8 mouse cellular contexts compared by ENCODE assay signal in the genomic region with DNA sequence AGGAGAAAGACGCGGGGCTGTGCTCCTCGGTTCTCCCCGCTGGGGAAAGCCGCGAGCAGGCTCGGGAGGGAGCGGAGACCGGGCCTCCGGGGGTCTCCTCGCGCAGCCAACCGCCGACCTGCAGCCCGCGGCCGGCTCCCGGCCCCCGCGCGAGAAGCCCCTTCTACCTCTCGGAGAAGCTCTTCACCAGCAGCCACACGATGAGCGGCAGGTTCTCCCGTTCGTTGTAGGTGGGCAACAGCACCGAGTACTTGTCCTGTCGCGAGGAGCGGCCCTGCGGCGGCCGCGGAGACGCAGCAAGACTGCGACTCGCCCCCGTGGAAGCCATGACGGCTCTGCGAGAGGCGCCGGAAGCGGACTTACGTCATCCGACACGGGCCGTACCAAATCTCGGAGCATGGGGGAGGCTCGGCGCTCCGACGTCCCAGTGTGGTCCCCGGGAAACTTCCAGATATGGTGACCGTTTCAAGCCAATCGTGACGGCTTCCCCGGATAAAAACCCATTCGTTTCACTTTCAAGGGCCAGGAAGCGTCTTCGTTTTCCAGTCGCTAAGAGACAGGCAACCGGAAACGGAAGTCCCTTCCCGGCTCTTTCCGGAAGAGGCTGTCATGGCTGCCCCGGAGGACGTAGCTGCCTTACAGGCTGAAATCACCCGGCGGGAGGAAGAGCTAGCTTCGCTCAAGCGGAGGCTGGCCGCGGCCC. TPM values are rescaled to one million over a fixed set of nuclear protein-coding genes. Genes with fewer than 3 reads are reported as not detected.
DNase-seq lines count a peak whose midpoint lies in the region; ATAC-seq and TF ChIP-seq lines count a peak whose summit lies in the region.

Gene Gm20716 (minus strand): TSS at position 339 of the 703 bp plus-strand sequence.
Gene Dpm1 (minus strand): TSS at position 566 of the 703 bp plus-strand sequence.
Gene Mocs3 (plus strand): TSS at position 597 of the 703 bp plus-strand sequence.

- under 1% methylated on average over 68 of the region's 73 CpGs for WGBS in forebrain, embryonic 16.5 days
- WGBS in lung, embryonic 15.5 days = under 1% methylated on average over 73 of the region's 73 CpGs

- no peaks in the 10 kb centered on the region for H3K27me3 ChIP-seq in forebrain, embryonic 16.5 days (replicated peaks; ENCODE audit: control insufficient read depth, insufficient read depth, low read length)
- H3K27me3 ChIP-seq in lung, embryonic 15.5 days = no peaks in the 10 kb centered on the region

- no peaks in the 10 kb centered on the region; a peak in 1 of 4 replicates for H3K4me1 ChIP-seq in ES-E14 (ENCODE audit: control insufficient read depth in 2 of 2, insufficient read depth in 2 of 2, low read length in 2 of 2, poor library complexity in 1 of 2)
- peaks cover 33% of the 10 kb centered on the region for H3K4me1 ChIP-seq in forebrain, embryonic 16.5 days (replicated peaks; ENCODE audit: control insufficient read depth, insufficient read depth, low read length)
- H3K4me1 ChIP-seq in lung, embryonic 15.5 days = peaks cover 27% of the 10 kb centered on the region

- peak within 1 kb of the TSS; percentile 95 for H3K9ac ChIP-seq in ES-E14 (ENCODE audit: insufficient read depth, low read depth, low read length, poor library complexity, severe bottlenecking)
- H3K9ac ChIP-seq in forebrain, embryonic 16.5 days (replicated peaks; ENCODE audit: low read depth, low read length) = peak within 1 kb of the TSS; percentile 81
- peak within 1 kb of the TSS; percentile 80 for H3K9ac ChIP-seq in lung, embryonic 15.5 days

- peaks cover 9% of the 10 kb centered on the region; the same call in 1 of the 2 replicates for H3K36me3 ChIP-seq in ES-E14 (ENCODE audit: control insufficient read depth, insufficient read depth, low read length, poor library complexity, severe bottlenecking)
- peaks cover 15% of the 10 kb centered on the region for H3K36me3 ChIP-seq in forebrain, embryonic 16.5 days (ENCODE audit: control insufficient read depth, insufficient read depth)
- peaks cover 28% of the 10 kb centered on the region for H3K36me3 ChIP-seq in lung, embryonic 15.5 days

- peak within 1 kb of the TSS; percentile 75 to 96 for H3K4me3 ChIP-seq in ES-E14 (ENCODE audit: insufficient read depth in 1 of 2, low read depth in 1 of 2, low read length in 2 of 2, poor library complexity in 1 of 2, severe bottlenecking in 1 of 2)
- H3K4me3 ChIP-seq in forebrain, embryonic 16.5 days (replicated peaks; ENCODE audit: low read length) = peak within 1 kb of the TSS; percentile 94
- peak within 1 kb of the TSS; percentile 66 for H3K4me3 ChIP-seq in lung, embryonic 15.5 days

- H3K27ac ChIP-seq in ES-E14 (ENCODE audit: insufficient read depth, low read depth, low read length, poor library complexity, severe bottlenecking) = peak within 1 kb of the TSS; percentile 90
- H3K27ac ChIP-seq in forebrain, embryonic 16.5 days (ENCODE audit: low read length) = peak within 1 kb of the TSS; percentile 97
- peak within 1 kb of the TSS; percentile 88 for H3K27ac ChIP-seq in lung, embryonic 15.5 days

- intact Hi-C loops in heart, postnatal 36 days (cut with DNase I) = loop anchor here (2.0 kb wide), 1 partner anchor 23 kb away; the partner anchor contains the start of gene Adnp

- DNase-seq in ES-E14 (ENCODE audit: low read depth, low spot score) = no peak
- DNase-seq in cerebellum, adult 11-12 months = peak; percentile 83
- peak; percentile 84 to 92 for DNase-seq in heart, postnatal 36 days
- peak; percentile 88 to 92 for DNase-seq in layer of hippocampus, adult 8-10 months (ENCODE audit: low spot score in 2 of 2)
- peak; percentile 62 for DNase-seq in ovary, adult 18-20 months (ENCODE audit: low spot score)
- peak; percentile 90 for DNase-seq in thymus, postnatal 0 days (ENCODE audit: low spot score)

- H3K4me2 ChIP-seq in forebrain, embryonic 16.5 days (ENCODE audit: low read length) = peak within 1 kb of the TSS; percentile 95
- peak within 1 kb of the TSS; percentile 96 for H3K4me2 ChIP-seq in lung, embryonic 15.5 days

- no peaks in the 10 kb centered on the region for H3K9me3 ChIP-seq in ES-E14 (ENCODE audit: control insufficient read depth, insufficient read depth, low read depth, low read length)
- no peaks in the 10 kb centered on the region for H3K9me3 ChIP-seq in forebrain, embryonic 16.5 days (ENCODE audit: control insufficient read depth, low read length)
- no peaks in the 10 kb centered on the region for H3K9me3 ChIP-seq in lung, embryonic 15.5 days

- peak; percentile 92 for ATAC-seq in forebrain, embryonic 16.5 days
- peak; percentile 84 for ATAC-seq in lung, embryonic 15.5 days (ENCODE audit: borderline replicate concordance, extremely low read depth, low FRiP score, low TSS enrichment)

- in situ Hi-C loops in ES-E14 (cut with MboI; ENCODE audit: low sequenced_read_pairs in 2 of 2, unreplicated experiment in 2 of 2) = no loop called here

TF ChIP-seq in ES-E14, 5 proteins besides CTCF, POLR2A, EP300 and RAD21:
- TF ChIP-seq HCFC1 (IDR thresholded peaks at IDR 0.05; ENCODE audit: borderline replicate concordance, insufficient read depth, low read length) (peak; percentile 75), CHD2 (IDR thresholded peaks at IDR 0.05; ENCODE audit: low read depth, low read length) (no peak)

RNA-seq across cellular contexts. Expression of gene Gm20716, which starts in this region (rescaled TPM):
- total RNA-seq in ES-E14 (2012; rRNA removed) = 37.3 and 41.7 TPM in 2 replicates
- polyA plus RNA-seq in forebrain, embryonic 16.5 days (2015; fragmentation: Nextera tagmentation; extraction: Ambion mirVana) = 23.8 and 24.4 TPM in 2 replicates
- total RNA-seq in heart, postnatal 36 days (2021) = 10 to 100 TPM; 14.3 to 16.5 TPM
- 10 to 100 TPM; 33.7 to 46.0 (median 35.0) TPM for total RNA-seq in layer of hippocampus, adult 8-10 months (2022)
- polyA plus RNA-seq in lung, embryonic 15.5 days (2015; fragmentation: Nextera tagmentation; extraction: Ambion mirVana) = 16.7 and 19.5 TPM in 2 replicates
- polyA plus RNA-seq in thymus, postnatal 0 days (2015; fragmentation: Nextera tagmentation; extraction: Ambion mirVana) = 10.4 and 15.3 TPM in 2 replicates

RNA-seq across cellular contexts. Expression of gene Dpm1, which starts in this region (rescaled TPM):
- 40.1 and 47.3 TPM in 2 replicates for total RNA-seq in ES-E14 (2012; rRNA removed)
- polyA plus RNA-seq in forebrain, embryonic 16.5 days (2015; fragmentation: Nextera tagmentation; extraction: Ambion mirVana) = 56.1 and 65.9 TPM in 2 replicates
- total RNA-seq in heart, postnatal 36 days (2021) = 10 to 100 TPM; 76.0 to 92.6 TPM
- total RNA-seq in layer of hippocampus, adult 8-10 months (2022) = 10 to 100 TPM; 48.8 to 66.4 (median 52.7) TPM
- 91.7 and 91.9 TPM in 2 replicates for polyA plus RNA-seq in lung, embryonic 15.5 days (2015; fragmentation: Nextera tagmentation; extraction: Ambion mirVana)
- 143 and 144 TPM in 2 replicates for polyA plus RNA-seq in thymus, postnatal 0 days (2015; fragmentation: Nextera tagmentation; extraction: Ambion mirVana)

RNA-seq across cellular contexts. Expression of gene Mocs3, which starts in this region (rescaled TPM):
- 10.7 and 12.1 TPM in 2 replicates for total RNA-seq in ES-E14 (2012; rRNA removed)
- 6.9 and 7.7 TPM in 2 replicates for polyA plus RNA-seq in forebrain, embryonic 16.5 days (2015; fragmentation: Nextera tagmentation; extraction: Ambion mirVana)
- 1 to 10 TPM; 7.9 to 8.0 TPM for total RNA-seq in heart, postnatal 36 days (2021)
- 10 to 100 TPM; 15.6 to 19.8 (median 17.4) TPM for total RNA-seq in layer of hippocampus, adult 8-10 months (2022)
- polyA plus RNA-seq in lung, embryonic 15.5 days (2015; fragmentation: Nextera tagmentation; extraction: Ambion mirVana) = 6.8 and 7.8 TPM in 2 replicates
- polyA plus RNA-seq in thymus, postnatal 0 days (2015; fragmentation: Nextera tagmentation; extraction: Ambion mirVana) = 9.3 and 11.4 TPM in 2 replicates
